Mouse (Mus musculus): ENCODE results near the gene Cnnm1.

- TF ChIP-seq CTCF (IDR thresholded peaks at IDR 0.05; ENCODE audit: insufficient read depth, low read length): no peak
- TF ChIP-seq POLR2A (IDR thresholded peaks at IDR 0.05; ENCODE audit: borderline replicate concordance, extremely low read depth, low read depth, low read length): no peak
Observed at GRCm38 (mm10) chr19:43420506-43420905, 19.7 kb upstream of the Cnnm1 start.

Data from lung, adult 2 months (tissue).